Mouse (Mus musculus) MEL (cell line): Measurements from ENCODE around the gene Ptprf. TPM values are rescaled to one million over a fixed set of nuclear protein-coding genes. Genes with fewer than 3 reads are reported as not detected.

Experiments
- DNase-seq: peaks from one replicate; pipeline ENCODE4 v3.0.0; 2011; ENCODE audit warnings: low read depth, low spot score
- H3K27ac ChIP-seq: 2 replicates; pipeline ENCODE4 v1.5.1; 2012; ENCODE audit warnings: low read depth, mild to moderate bottlenecking, control low read depth, low read length, moderate library complexity; ENCODE audit not compliant: control insufficient read depth
- H3K27me3 ChIP-seq, 2 experiments: fragments of 150-350 bp in 1 of 2; sonication (generic) in 1 of 2; 2 replicates each; pipeline ENCODE4 v1.6.1; 2012; ENCODE audit warnings: low read length in 2 of 2, mild to moderate bottlenecking in 2 of 2, improper control_type of control experiment in 1 of 2, moderate library complexity in 1 of 2; ENCODE audit not compliant: insufficient read depth in 2 of 2, control insufficient read depth in 1 of 2
- H3K36me3 ChIP-seq, 2 experiments: 2 replicates each; pipeline ENCODE4 v1.6.1; 2012 to 2014; ENCODE audit warnings: low read length in 2 of 2, improper control_type of control experiment in 1 of 2, inconsistent platforms in 1 of 2, mild to moderate bottlenecking in 1 of 2; ENCODE audit not compliant: insufficient read depth in 2 of 2, control insufficient read depth in 1 of 2
- H3K4me1 ChIP-seq, 2 experiments: fragments of 150-350 bp in 1 of 2; sonication (generic) in 1 of 2; 2 replicates each; pipeline ENCODE4 v1.6.1; 2012; ENCODE audit warnings: low read length in 2 of 2, improper control_type of control experiment in 1 of 2, mild to moderate bottlenecking in 1 of 2; ENCODE audit not compliant: insufficient read depth in 2 of 2, control insufficient read depth in 1 of 2
- H3K4me3 ChIP-seq, 2 experiments: fragments of 150-350 bp in 1 of 2; sonication (generic) in 1 of 2; 2 replicates each; pipeline ENCODE4 v1.5.1; 2012; ENCODE audit warnings: low read depth in 2 of 2, low read length in 2 of 2, mild to moderate bottlenecking in 2 of 2, moderate library complexity in 2 of 2, control low read depth in 1 of 2, improper control_type of control experiment in 1 of 2; ENCODE audit not compliant: control insufficient read depth in 1 of 2, insufficient read depth in 1 of 2
- H3K79me2 ChIP-seq: 2 replicates; pipeline ENCODE4 v1.6.1; 2012; ENCODE audit warnings: mild to moderate bottlenecking, low read length, moderate library complexity; ENCODE audit not compliant: control insufficient read depth, poor library complexity, insufficient read depth
- H3K9ac ChIP-seq: 2 replicates; pipeline ENCODE4 v1.6.1; 2012; ENCODE audit warnings: low read depth, mild to moderate bottlenecking, control low read depth, low read length, moderate library complexity; ENCODE audit not compliant: control insufficient read depth, poor library complexity, severe bottlenecking
- H3K9me3 ChIP-seq: fragments of 150-350 bp; sonication (generic); replicated peaks from 2 replicates; pipeline ENCODE4 v1.6.1; 2012; ENCODE audit warnings: mild to moderate bottlenecking, low read length, improper control_type of control experiment, moderate library complexity; ENCODE audit not compliant: insufficient read depth
- CTCF ChIP-seq, 3 experiments: IDR thresholded peaks in 2 of 3; conservative IDR thresholded peaks in 1 of 3; 2 replicates each; pipeline ENCODE4 v1.5.1; 2011 to 2012; ENCODE audit warnings: low read length in 3 of 3, low read depth in 2 of 3, mild to moderate bottlenecking in 2 of 3, improper control_type of control experiment in 1 of 3, inconsistent platforms in 1 of 3, mixed read lengths in 1 of 3, moderate library complexity in 1 of 3; ENCODE audit not compliant: control insufficient read depth in 1 of 3, insufficient read depth in 1 of 3, poor library complexity in 1 of 3, severe bottlenecking in 1 of 3
- E2F4 ChIP-seq: IDR thresholded peaks from 2 replicates; pipeline ENCODE4 v1.6.1; 2011; ENCODE audit warnings: low read depth, low read length, improper control_type of control experiment, borderline replicate concordance
- ELF1 ChIP-seq: IDR thresholded peaks from 2 replicates; pipeline ENCODE4 v1.6.1; 2014; ENCODE audit warnings: low read depth, mild to moderate bottlenecking, inconsistent platforms, low read length, improper control_type of control experiment, moderate library complexity
- EP300 ChIP-seq, 2 experiments: IDR thresholded peaks; 2 replicates each; pipeline ENCODE4 v1.6.1; 2011; ENCODE audit warnings: improper control_type of control experiment in 2 of 2, low read length in 2 of 2, low read depth in 1 of 2, mild to moderate bottlenecking in 1 of 2
- KAT2A ChIP-seq: conservative IDR thresholded peaks from 2 replicates; pipeline ENCODE4 v1.6.1; 2012; ENCODE audit warnings: low read depth, low read length, improper control_type of control experiment, inconsistent platforms
- MAFK ChIP-seq: IDR thresholded peaks from 2 replicates; pipeline ENCODE4 v1.6.1; 2011; ENCODE audit warnings: low read depth, mild to moderate bottlenecking, low read length, improper control_type of control experiment, borderline replicate concordance
- MAZ ChIP-seq: IDR thresholded peaks from 2 replicates; pipeline ENCODE4 v1.6.1; 2012; ENCODE audit warnings: low read depth, mild to moderate bottlenecking, inconsistent platforms, low read length, improper control_type of control experiment
- MEF2A ChIP-seq: IDR thresholded peaks from 2 replicates; pipeline ENCODE4 v1.6.1; 2014; ENCODE audit warnings: low read depth, mild to moderate bottlenecking, inconsistent platforms, low read length, improper control_type of control experiment; ENCODE audit not compliant: poor library complexity, insufficient replicate concordance, severe bottlenecking; ENCODE audit errors: extremely low read depth
- MXI1 ChIP-seq: IDR thresholded peaks from 2 replicates; pipeline ENCODE4 v1.6.1; 2011; ENCODE audit warnings: mild to moderate bottlenecking, low read depth, low read length, improper control_type of control experiment
- MYC ChIP-seq: IDR thresholded peaks from 2 replicates; pipeline ENCODE4 v1.6.1; 2011; ENCODE audit warnings: low read depth, mild to moderate bottlenecking, low read length, improper control_type of control experiment, moderate library complexity
- NRF1 ChIP-seq: IDR thresholded peaks from 2 replicates; pipeline ENCODE4 v1.6.1; 2014; ENCODE audit warnings: low read depth, mild to moderate bottlenecking, inconsistent platforms, low read length, improper control_type of control experiment, moderate library complexity; ENCODE audit not compliant: poor library complexity, insufficient read depth, severe bottlenecking
- POLR2AphosphoS2 ChIP-seq: IDR thresholded peaks from 2 replicates; pipeline ENCODE4 v1.6.1; 2011; ENCODE audit warnings: low read length, improper control_type of control experiment
- RAD21 ChIP-seq: IDR thresholded peaks from 2 replicates; pipeline ENCODE4 v1.6.1; 2011; ENCODE audit warnings: mild to moderate bottlenecking, low read depth, low read length, improper control_type of control experiment
- RCOR1 ChIP-seq: IDR thresholded peaks from 2 replicates; pipeline ENCODE4 v1.6.1; 2012; ENCODE audit warnings: low read depth, mild to moderate bottlenecking, inconsistent platforms, low read length, improper control_type of control experiment
- TBP ChIP-seq: IDR thresholded peaks from 2 replicates; pipeline ENCODE4 v1.8.0; 2011; ENCODE audit warnings: low read depth, low read length, improper control_type of control experiment
- UBTF ChIP-seq: IDR thresholded peaks from 2 replicates; pipeline ENCODE4 v1.6.1; 2012; ENCODE audit warnings: low read depth, mild to moderate bottlenecking, inconsistent platforms, low read length, improper control_type of control experiment, moderate library complexity, borderline replicate concordance; ENCODE audit not compliant: insufficient read depth
- USF1 ChIP-seq: IDR thresholded peaks from 2 replicates; pipeline ENCODE4 v1.6.1; 2014; ENCODE audit warnings: low read depth, mild to moderate bottlenecking, inconsistent platforms, low read length, improper control_type of control experiment, moderate library complexity
- ZKSCAN1 ChIP-seq: IDR thresholded peaks from 2 replicates; pipeline ENCODE4 v1.6.1; 2012; ENCODE audit warnings: low read depth, mild to moderate bottlenecking, inconsistent platforms, low read length, improper control_type of control experiment, moderate library complexity
- polyA plus RNA-seq, 2 experiments: library from polyadenylated mRNA; stranded (reverse) in 1 of 2; unstranded in 1 of 2; fragments of >175 nt in 1 of 2; fragments of >200 nt in 1 of 2; gene quantifications; 2 replicates each; pipeline versions ENCODE4 v1.2.1 to v1.2.4; 2012; ENCODE audit warnings: low replicate concordance in 2 of 2, low read depth in 1 of 2; ENCODE audit not compliant: insufficient read length in 2 of 2, insufficient read depth in 1 of 2, missing spikeins in 1 of 2
- total RNA-seq: library from RNA; depleted of rRNA; stranded (reverse); fragments of 300-350 nt; gene quantifications from 2 replicates; pipeline ENCODE4 v1.2.3, GENCODE M21; 2012

Gene Ptprf
- total and polyA plus RNA-seq, 3 experiments: 0.04 TPM; not detected in 2

DNA sequence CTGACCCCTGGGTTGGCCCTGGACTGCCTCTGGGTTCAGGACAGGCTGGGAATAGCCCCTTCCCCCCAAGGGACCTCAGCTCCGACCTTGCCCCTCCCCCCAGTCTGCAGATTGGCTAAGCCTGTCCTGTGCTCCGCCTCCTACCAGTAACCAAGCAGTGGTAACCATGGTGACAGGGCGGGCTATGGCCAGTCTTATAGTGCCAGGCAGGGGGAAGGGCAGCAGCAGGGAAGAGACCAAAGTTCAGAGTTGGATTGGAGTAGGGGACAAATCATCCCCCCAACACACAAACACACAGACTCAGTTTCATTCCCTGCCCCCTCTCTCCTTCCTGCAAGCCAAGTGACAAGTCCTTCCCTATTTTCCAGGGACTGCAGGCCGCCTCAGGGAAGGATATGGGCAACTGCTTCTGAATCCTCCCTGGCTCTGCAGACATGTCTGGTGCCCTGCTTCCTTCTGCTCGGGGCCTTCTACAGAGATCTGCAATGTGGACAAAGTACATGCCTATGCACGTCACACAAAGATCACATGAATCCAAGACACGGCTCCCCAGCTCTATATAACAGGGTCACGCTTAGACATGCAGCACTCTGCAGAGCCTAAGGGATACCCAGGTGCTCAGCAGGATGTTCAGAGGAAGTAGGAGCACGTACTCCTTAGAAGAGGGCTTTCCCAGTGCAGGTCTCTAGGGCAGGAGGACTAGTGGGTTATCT lies 14.5 kb downstream of the Ptprf start (continued):
- TF ChIP-seq NRF1: no peak

DNA sequence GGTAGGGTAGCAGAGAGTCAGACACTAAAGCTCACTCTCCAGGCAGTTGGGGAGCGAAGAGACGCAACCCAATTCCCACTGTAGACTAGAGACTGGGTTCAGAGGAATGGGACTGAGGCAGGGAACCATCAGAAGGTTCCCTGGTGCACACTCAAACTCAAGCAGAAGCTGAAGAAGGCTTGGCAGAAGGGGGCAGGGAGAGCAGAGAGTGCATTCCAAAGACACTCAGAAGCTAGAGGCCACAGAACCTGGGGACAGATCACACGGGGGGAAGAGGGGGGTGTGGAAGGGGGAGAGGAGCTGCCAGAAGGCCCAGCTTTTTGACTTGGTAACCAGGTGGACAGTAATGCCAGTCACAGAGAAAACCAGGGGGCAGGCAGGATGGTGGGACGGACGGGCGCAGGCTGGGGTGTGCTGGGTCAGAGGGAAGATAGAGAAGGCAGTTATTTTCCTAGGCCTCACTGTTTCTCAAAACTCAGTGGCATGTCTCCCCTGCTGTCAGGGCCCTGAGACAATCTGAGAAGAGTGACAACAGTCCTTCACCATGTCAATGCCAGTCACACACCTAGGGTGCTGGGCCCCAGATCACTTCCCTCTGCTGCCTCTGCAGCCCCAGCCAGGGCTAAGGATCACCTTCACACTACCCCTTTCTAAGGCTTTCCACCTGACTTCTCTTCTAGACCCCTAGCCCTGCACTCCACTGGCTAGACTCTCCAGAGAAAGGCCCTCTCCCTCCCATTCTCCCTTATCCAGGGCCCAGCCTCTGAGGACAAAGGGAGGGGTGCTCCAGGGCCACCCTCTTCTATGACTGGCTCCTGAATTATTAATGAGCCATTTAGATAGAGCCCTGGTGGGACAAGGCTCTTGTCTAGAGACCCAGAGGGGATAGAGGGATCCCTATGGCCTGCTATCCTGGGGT lies 15.3 kb downstream of the Ptprf start:
- Histone ChIP-seq H3K36me3 (no peaks in the 10 kb centered on the region), H3K9me3 (no peaks in the 10 kb centered on the region), H3K4me3 (no peak overlapping the region), H3K27me3 (no peaks in the 10 kb centered on the region), H3K4me1 (no peaks in the 10 kb centered on the region; a peak in 1 of 4 replicates), H3K27ac (no peak overlapping the region), H3K9ac (no peak overlapping the region), H3K79me2 (no peaks in the 10 kb centered on the region)
- TF ChIP-seq EP300 (IDR thresholded peaks at IDR 0.05; ENCODE audit: low read depth in 1 of 2, low read length in 2 of 2) (no peak), E2F4 (no peak), NRF1 (no peak), MAFK (no peak), MEF2A (no peak), UBTF (no peak), RCOR1 (no peak), RAD21 (no peak), ELF1 (no peak), TBP (no peak), MAZ (no peak), MXI1 (no peak), KAT2A (no peak), POLR2AphosphoS2 (no peak), USF1 (no peak), ZKSCAN1 (no peak), CTCF (IDR thresholded peaks at IDR 0.05 in 2 of 3, conservative IDR thresholded peaks at IDR 0.05 in 1 of 3; ENCODE audit: control insufficient read depth in 1 of 3, insufficient read depth in 1 of 3, low read depth in 2 of 3, low read length in 3 of 3, poor library complexity in 1 of 3, severe bottlenecking in 1 of 3) (no peak), MYC (no peak)
- DNase-seq: no peak
